Mouse (Mus musculus): ENCODE data around the gene Vps45.

Vps45 gene

DNA sequence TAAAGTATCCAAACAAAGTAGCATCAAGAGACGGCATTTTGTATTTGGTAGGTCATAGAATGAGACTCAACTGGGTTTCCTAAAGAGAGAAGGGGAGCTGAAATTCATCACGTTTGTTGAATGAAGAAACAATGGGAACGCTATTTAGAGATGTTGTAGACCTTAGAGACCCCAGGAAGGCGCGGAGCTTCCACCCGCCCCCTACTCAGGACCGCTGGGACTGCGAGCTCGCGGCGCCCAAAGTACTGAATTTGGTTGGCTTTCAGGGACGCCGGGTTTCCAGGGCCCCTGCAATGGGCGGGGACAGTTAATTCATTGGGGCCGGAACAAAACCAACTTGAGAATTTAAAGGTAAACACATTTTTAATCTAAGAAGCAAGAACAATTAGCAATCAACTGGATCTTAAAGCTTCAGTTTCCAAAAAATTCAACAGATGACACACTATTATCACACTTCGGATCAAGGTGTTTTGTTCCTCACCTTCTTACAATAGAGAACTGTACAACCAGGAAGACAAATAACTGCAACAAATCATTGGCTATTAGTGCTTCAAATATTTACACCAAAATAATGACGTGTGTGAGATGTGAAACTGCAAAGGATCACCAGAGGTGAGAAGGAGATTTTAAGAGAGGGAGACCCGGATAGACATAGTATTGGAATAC is at the start of gene Vps45:
Vps45 (minus strand) TSS at position 236 of the 666 bp plus-strand sequence.
- DNase-seq (ENCODE audit: low spot score in 2 of 2) = peak; percentile 43 to 57

DNA sequence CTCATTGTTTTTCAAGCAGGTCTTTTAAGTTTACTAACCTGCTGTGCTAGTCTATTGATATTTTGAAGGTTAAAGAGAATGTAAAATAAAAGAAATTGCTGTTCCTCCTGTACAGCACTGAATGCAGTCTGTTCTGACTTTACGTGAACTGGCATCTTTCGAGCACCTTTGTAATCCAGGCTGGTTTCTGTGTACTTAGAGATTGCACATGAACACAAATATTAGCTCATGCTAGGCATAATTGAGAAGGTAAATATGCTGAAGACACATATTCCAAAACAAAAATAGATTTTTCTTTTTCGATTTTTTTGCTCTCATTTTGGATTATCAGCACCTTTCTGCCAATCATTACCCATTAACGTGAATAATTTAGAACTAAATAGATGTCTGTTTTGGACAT is 47.9 kb upstream of the Vps45 start:
- no peak for DNase-seq (ENCODE audit: low spot score in 2 of 2)

DNA sequence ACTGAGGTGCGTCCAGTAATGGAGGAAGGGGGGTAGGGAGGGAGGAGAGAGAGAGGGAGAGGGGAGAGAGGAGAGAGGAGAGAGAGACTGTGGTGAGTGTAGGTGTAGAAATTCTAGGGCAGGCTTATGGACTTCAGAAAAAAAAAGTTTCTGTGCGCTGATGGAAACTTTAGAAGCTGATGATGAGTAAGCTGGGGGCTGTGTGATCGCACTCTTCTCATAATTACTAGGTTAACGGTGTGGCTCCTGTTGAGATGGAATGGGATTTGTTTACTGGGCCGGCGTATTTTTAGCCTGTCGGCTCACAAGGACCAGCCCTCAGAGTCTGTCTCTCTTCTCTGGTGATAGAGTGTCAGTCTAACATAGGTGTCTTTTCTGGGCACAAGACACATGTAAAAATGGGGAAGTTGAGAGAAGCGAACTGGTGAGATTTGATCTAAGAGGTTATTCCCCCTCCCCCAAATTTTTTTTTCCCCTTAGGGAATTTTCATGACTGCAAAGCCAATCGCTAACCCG is 47.0 kb upstream of the Vps45 start:
- no peak for DNase-seq (ENCODE audit: low spot score in 2 of 2)

DNA sequence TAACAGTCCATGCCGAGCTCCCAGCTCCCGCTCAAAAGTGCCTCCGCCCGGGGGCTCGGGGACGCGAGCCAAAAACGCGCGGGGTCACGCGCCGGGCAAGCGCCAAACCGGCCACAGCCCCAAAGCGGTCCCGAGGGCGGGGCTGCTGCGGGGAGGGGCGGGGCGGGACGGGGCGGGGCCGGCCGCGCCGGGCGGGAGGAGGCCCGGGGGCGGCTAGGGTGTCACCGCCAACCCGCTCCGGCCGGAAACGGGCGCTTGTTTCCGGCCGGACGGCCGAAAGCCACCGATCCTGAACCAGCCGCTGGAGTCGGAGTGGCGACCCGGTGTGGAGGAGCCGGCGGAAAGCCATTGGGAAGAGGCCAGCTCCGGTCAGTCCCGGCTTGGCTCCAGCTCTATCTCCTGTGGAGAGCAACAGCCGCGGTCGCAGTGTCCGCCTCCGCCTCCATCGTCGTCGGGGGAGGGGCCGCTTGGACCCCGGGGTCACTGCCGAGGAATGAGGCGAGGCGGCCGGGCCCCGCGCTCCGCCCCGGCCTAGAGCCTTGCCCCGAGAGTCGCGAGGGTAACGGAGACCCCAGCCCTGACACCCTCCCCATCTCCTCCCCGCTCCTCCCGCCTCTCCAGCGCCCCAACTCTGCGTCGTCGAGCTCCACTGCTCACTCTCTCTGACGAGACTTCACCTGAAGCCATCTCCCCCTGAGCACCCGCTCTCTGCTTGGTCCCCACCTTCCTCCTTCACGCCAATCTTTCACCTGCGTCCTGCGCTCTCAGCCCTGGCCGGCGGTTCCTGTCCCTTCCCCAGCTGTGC is 46.2 kb upstream of the Vps45 start, which contains the start of gene Otud7b:
Otud7b (plus strand) TSS at position 267 of the 805 bp plus-strand sequence.
- DNase-seq (ENCODE audit: low spot score in 2 of 2) = peak; percentile 38 to 51

DNA sequence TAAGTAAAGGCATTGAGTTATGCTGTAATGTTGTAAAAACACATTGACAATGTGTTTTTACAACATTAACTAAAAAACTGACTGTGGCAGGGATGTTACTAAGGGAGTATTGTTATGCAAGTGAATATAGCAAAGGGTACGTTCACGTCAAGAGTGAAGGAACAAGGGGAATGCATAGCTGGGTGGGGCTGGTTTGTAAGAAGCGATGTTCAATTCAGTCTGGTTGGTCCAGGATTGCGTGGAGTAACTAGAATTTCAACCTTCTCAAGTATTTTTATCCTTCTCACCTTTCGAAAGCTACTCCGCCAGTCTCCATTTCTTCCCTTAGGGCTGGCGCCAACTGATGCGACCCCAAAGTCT is 45.6 kb upstream of the Vps45 start:
- DNase-seq (ENCODE audit: low spot score in 2 of 2) = no peak

DNA sequence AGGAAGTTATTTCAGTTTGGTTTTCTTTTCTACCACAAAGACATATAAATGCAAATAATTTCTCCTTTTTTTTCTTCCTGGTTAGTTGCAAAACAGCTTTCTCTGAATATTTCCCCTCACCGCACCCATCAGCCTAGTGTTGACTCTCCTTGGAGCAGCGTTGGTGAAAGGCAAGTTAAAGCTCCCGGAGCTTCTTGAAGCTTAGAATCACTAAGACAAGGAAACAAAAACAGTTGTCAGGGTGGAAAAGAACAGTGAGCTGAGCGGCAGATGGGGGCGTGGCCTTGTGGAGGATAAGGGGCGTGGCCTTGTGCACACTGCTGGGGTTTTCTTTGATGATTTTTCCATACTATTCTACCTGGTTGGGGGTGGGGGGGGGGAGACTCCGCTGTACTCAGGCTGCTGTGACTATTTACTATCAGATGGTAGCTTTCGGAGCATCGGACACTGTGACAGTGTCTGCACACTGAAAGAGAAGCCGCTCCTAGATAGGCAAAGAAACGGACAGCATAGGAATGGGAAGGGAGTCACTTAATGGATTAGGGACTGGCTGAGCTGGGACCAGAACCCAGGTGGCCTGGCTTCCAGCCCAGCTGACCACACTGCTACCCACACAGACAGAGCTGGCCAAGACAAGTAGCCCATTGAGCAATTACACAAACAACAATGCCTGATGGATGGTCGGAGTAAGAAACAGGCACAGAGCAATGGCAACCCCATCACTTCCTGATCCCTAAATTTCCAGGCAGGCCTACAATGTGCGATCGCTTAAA is 44.0 kb upstream of the Vps45 start:
- peak; percentile 17 to 39 for DNase-seq (ENCODE audit: low spot score in 2 of 2)

DNA sequence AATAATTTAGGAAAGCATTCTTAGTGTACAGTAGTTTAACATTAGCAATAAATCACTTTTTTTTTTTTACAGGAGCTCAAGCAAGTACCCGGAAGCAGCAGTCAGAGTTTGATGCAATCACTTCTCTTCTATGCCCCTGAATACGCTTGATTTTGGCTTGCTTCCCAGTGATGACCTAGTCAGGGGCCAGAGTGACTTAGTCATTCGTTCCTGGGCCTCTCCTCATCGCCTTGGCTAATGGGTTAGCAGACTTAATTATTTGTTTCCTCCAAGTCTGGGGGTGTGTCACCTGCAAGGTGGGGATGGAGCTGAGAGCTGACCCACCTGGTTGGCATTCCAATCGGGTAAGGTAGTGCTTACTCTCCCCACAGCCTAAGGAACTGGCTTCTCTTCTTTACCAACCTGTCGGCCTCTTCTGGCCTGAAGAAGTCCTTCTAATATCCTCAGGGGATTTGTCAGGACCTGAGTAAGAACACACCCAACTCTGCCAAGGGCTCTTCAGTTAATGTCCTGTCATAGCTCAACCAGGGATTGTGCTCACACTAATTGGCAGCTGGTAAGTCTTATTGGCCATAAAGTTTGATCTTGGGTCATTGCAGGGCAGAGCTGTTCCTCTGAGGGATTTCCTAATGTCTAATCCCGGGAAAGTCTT is 40.5 kb upstream of the Vps45 start:
- no peak for DNase-seq (ENCODE audit: low spot score in 2 of 2)

DNA sequence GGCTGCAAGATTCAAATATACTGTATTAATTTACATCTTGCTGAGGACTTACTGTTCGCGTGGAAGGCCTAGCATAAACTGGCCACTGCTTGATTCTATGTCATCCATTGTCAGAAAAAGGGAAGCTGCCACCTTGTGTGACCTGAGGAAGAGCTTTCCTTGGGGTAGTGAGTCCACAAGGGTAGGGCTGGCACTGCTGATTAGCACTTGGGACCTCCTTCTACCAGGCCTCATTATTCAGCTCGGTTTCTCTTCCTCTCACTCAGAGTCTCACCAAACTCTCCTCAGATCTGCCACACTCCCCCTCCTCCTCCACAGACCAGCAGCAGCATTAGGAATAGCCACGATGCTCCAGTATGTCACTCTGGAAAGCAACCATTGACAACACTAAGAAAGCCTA is 39.9 kb upstream of the Vps45 start:
- DNase-seq (ENCODE audit: low spot score in 2 of 2) = no peak

DNA sequence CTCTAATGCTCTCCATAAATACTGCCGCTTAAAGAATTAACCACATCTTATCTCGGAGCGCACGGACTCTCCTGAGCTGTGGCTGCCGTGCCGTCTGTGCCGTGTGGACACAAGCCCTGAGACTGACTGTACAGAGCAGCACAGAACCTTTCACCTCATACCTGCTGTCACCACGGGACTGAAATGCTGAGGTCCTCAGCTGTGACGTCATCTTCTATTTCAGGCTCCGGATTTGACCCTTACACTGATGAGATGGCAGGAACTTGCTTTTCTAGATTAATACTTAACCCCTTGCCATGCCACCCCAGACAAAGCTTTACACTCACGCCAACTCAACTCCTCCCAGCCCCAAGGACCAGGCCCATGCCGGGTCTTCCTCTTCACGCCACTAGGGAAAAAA is 35.9 kb upstream of the Vps45 start:
- DNase-seq (ENCODE audit: low spot score in 2 of 2) = no peak

DNA sequence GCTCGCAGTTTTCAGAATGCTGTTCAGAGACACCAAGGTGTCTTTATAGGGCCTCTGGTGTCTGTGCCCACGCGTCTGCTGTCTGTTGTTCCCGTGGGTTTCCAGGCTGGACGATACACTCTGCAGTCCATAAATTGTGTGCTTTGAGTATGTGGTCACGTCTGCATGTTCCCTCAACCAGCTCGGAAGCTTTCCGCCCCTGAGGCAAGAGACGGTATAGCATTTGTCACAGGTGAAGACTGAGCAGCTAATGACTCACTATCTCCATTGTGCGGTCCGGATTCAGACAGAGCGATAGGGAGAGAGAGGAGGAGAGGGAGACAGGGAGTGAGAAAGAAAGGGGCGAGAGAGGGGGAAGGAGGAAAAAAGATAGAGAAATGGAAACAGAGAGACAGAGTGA is 35.2 kb upstream of the Vps45 start:
- DNase-seq (ENCODE audit: low spot score in 2 of 2) = no peak

DNA sequence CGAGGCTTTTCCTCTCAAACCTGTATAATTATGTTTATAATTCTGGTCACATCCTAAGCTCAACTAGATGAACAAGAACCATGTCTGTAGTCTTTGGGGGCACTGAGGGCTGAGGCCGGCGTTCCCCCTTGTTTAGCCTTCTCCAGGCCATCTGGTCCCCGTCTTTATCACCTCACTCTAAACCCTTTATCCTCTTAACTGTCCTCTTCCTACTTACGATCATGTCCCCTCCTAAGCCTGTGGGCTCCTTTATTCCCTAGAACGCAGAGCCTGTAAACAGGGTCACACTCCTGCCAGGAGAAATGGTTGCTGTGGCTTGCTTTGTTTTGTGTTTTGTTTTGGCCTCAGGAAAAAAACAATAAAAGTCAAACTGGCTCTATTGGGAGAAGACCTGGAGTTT is 33.7 kb upstream of the Vps45 start:
- no peak for DNase-seq (ENCODE audit: low spot score in 2 of 2)

DNA sequence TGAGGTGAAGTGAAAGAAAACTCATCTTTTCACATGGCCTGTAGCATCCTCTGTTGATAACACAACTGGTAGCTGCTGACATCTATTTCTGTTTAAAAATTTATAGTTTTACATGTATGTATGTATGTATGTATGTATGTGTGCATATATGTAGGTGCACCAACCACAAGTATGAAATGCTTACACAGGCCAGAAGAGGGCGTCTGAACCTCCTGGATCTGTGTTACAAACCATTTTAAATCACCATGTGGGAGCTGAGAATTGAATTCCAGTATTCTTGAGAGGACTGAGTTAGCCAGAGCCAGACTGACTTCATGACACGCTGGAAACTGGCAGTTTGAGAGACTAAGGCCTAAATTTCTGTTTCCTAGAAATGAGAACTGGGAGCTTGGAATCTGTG is 32.9 kb upstream of the Vps45 start:
- DNase-seq (ENCODE audit: low spot score in 2 of 2) = no peak

DNA sequence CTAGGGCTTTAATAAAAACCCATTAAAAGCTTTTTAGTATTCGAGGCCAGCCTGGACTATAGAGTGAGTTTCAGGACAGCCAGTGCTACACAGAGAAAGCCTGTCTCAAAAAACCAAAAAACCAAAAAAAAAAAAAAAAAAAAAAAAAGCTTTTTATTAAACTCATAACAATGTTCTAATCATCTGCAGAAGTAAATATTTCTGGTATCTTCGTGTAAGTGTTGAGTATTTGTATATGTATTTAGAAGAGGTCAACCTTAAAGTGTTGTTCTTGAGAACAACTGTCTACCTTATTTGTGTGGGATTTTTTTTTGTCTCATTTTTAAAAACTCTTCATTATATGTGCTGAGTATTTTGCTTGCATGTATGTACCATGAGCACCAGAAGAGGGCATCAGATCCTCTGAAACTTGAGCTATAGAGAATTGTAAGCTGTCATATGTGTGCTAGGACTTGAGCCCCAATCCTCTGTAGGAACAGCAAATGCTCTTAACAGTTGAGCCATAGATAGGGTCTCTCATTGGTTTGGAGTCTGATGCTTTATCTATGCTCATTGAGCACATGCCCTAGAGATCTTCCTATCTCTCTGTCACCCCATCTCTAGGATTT is 31.7 kb upstream of the Vps45 start:
- DNase-seq (ENCODE audit: low spot score in 2 of 2) = no peak

DNA sequence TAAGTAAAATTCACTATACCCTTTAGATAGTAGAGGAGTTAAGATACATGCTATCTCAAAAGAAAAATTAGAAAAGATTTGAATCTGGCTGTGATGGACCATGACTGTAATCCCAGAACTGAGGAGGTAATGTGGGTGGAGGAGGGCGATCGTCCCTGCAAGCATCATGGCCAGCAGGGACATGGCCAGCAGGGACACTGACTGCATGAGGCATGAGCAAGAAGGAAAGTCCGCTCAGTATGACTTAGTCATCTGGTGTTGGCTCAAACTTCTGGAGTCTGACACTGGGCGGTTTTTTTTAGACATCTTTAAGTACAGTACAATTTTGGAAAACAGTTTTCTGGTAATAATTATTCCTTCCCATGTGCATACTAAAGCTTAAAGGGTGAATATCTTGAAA is 29.5 kb upstream of the Vps45 start:
- no peak for DNase-seq (ENCODE audit: low spot score in 2 of 2)

DNA sequence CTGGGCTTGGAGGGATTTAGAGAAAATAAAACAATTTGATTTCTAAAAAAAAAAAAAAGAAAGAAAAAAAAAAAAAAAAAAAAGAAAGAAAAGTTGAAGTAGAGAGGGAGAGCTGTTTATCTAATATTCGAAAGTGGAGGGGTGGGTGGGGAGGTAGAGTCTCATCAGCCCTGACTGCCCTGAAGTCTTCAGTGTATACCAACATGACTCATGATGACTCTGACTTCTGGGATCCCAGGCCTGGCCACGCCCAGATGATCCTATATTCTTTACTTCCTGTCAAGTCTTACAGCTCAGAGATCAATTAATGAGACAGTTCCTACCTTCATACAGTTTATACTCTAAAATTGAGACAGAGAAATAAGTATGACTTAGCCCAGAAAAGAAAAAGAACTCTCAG is 29.0 kb upstream of the Vps45 start:
- no peak for DNase-seq (ENCODE audit: low spot score in 2 of 2)

DNA sequence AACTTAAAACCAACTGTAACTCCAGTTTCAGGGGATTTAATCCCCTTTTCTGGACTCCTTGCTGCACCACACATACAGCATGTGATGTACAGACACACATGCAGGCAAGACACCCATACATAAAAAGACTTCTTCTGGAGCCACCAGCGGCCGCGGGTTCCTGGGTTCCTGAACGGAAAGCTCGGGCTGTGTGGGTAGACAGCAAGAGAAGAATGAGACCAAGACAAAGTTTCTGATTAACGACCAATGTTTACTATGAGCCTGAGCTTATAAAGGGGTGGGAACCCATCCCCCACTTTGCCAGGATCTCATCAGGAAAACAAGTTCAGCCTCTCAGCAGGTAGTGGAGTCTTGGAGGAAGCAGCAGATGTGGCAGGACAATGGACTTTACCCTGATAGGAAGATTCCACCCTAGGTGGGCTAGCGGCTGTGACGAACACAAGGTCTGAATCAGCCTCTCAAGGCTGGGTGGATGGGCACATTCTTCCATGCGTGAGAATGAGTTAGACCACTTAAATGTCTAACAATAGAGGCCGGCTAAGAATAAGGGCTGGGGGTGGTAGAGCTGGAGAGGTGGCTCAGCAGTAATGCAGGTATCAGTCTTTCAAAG is 26.0 kb upstream of the Vps45 start:
- no peak for DNase-seq (ENCODE audit: low spot score in 2 of 2)

DNA sequence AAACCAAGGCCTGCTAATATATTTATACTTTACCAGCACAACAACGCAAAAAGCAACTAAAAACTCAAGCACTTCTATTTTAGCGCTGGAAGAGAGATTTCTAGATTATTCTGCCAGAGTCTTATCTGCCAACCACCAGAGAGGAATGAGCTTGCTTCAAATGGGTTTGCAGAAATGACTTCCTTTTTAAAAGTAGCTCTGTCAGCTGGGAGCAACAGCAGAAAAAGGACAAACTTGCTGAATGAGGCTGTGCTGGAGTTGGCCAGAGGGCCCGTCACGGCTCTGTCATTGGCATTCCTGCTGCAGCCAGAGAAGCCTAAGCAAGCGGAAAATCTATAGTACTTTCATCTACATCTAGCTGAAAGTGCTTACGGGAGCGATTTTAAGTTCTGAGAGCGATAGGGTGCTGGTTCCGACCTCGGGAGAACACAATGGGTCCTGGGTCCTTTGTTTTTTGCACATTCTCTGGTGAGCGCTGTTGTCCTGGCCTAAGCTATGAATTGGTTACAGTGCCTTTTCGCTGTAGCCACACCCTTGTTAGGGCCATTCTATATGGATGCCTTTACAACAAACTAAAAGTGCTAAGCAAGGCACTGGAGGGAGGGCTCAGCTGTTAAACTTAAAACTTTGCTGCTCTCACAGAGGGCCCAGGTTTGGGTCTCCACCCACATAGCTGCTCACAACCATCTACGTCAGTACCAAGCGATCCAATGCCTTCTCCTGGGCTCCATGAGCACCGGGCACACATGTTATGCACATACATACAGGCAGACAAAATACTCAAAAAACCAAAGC is 24.6 kb upstream of the Vps45 start:
- DNase-seq (ENCODE audit: low spot score in 2 of 2) = no peak

DNA sequence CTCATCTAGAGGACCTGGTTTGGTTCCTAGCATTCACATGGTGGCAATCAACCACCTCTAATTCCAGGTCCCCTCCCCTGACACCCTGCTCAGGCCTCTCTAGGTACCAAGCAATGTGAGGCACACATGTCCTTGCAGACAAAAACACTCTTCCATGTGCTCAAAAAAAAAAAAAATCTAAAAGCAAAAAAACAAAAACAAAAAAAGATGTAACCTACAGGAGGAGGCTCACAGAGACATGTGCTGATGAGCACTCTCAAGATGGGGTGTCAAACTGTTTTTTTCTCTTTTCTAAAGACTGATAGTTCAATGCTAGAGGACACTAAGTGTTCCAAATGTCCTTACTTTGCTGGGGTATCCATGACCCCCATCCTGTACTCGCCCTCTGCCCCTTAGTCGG is 23.8 kb upstream of the Vps45 start:
- DNase-seq (ENCODE audit: low spot score in 2 of 2) = no peak

DNA sequence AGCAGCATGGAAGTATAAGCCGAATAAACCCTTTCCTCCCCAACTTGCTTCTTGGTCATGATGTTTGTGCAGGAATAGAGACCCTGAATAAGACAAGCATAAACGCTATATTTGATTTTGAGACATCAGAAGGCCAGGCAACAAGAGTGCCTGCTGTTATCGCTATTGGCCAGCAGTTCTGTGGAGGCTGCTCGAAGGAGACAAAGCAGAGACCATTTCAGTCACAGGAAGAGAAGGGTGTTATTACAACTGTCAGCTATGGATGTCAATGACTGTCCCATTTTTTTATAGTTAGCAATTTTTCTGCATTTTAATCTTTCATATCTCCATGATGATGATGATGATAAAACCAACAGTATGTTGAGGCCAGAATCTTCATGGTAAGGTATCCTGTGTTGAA is 23.4 kb upstream of the Vps45 start:
- DNase-seq (ENCODE audit: low spot score in 2 of 2) = no peak

DNA sequence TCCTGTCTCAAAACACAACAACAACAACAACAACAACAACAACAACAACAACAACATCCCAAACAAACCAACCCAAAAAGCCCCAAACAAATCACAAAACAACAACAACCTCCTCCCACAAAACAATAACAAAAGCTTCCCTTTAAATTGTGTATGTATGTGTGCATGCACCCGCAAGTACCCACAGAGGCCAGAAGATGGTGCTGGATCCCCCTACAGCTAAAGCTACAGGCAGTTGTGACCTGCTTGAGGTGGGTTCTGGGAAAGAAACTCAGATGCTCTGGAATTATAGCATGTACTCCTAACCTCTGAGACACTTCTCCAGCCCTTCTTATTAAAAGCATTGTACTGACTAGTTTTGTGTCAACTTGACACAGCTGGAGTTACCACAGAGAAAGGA is 22.7 kb upstream of the Vps45 start:
- DNase-seq (ENCODE audit: low spot score in 2 of 2) = no peak
